In genomic region chr9:53770771-53771343, GRCm38 (mm10) we compare ENCODE assay signal across 8 mouse cellular contexts. TPM values are rescaled to one million over a fixed set of nuclear protein-coding genes. Genes with fewer than 3 reads are reported as not detected.
DNase-seq lines count a peak whose midpoint lies in the region; ATAC-seq and TF ChIP-seq lines count a peak whose summit lies in the region.
"Had no signal": no experiment of that assay in that cellular context is flagged by ENCODE, and none has a peak within 500 bp of the region (broad histone marks: within the 10 kb centered on the region; RNA-seq: fewer than 3 reads in every experiment).

No protein-coding gene starts in this region.

- no peak for DNase-seq in spleen, adult 2 months (ENCODE audit: low read depth in 1 of 2, low spot score in 2 of 2)
- DNase-seq in spleen, postnatal 4 days (ENCODE audit: low spot score in 2 of 2) = no peak
- no peak for DNase-seq in hindbrain, embryonic 10.5 days (ENCODE audit: low spot score)
- peak; percentile 18 for DNase-seq in urinary bladder, postnatal 25 days (ENCODE audit: low spot score)
- no peak for DNase-seq in cerebellum, adult 2 months

- 0 out of 2 replicates have a peak, but pooled peaks cover 2% of the 10 kb centered on the region for H3K27me3 ChIP-seq in spleen, adult 2 months (ENCODE audit: control insufficient read depth, insufficient read depth, low read length)
- H3K27me3 ChIP-seq in hindbrain, embryonic 10.5 days (ENCODE audit: insufficient read depth, poor library complexity, severe bottlenecking) = peaks cover 38% of the 10 kb centered on the region
- peaks cover 26% of the 10 kb centered on the region; the same call in 1 of the 2 replicates for H3K27me3 ChIP-seq in limb, embryonic 15.5 days
- H3K27me3 ChIP-seq in cerebellum, adult 2 months (ENCODE audit: control insufficient read depth, insufficient read depth, low read length) = no peaks in the 10 kb centered on the region

- H3K4me3 ChIP-seq in spleen, adult 2 months (ENCODE audit: extremely low read depth, insufficient read depth, insufficient read length) = peak overlapping the region; percentile 65; the same call in 1 of the 2 replicates
- H3K4me3 ChIP-seq in hindbrain, embryonic 10.5 days = peak overlapping the region; percentile 74
- peak overlapping the region; percentile 60 for H3K4me3 ChIP-seq in limb, embryonic 15.5 days
- no peak overlapping the region for H3K4me3 ChIP-seq in cerebellum, adult 2 months (replicated peaks; ENCODE audit: insufficient read depth, low read depth, low read length)
- H3K4me3 ChIP-seq: myocyte had no signal

- H3K27ac ChIP-seq in spleen, adult 2 months (ENCODE audit: insufficient read depth, low read length) = no peak overlapping the region
- H3K27ac ChIP-seq in hindbrain, embryonic 10.5 days = no peak overlapping the region
- no peak overlapping the region for H3K27ac ChIP-seq in limb, embryonic 15.5 days
- H3K27ac ChIP-seq in cerebellum, adult 2 months (ENCODE audit: insufficient read depth, low read length) = no peak overlapping the region

- no peaks in the 10 kb centered on the region for H3K36me3 ChIP-seq in spleen, adult 2 months (ENCODE audit: control insufficient read depth, insufficient read depth, low read length)
- H3K36me3 ChIP-seq in hindbrain, embryonic 10.5 days = no peaks in the 10 kb centered on the region
- H3K36me3 ChIP-seq in limb, embryonic 15.5 days = no peaks in the 10 kb centered on the region

- WGBS in spleen, adult 2 months = 30% methylated on average over 12 of the region's 12 CpGs
- 40% methylated on average over 12 of the region's 12 CpGs for WGBS in hindbrain, embryonic 10.5 days
- 34% methylated on average over 12 of the region's 12 CpGs for WGBS in limb, embryonic 15.5 days
- 71% methylated on average over 12 of the region's 12 CpGs for WGBS in cerebellum, adult 2 months

- H3K9ac ChIP-seq in limb, embryonic 15.5 days = peak overlapping the region; percentile 50; the same call in 1 of the 2 replicates

- peaks cover 4% of the 10 kb centered on the region; the same call in 1 of the 2 replicates for H3K4me1 ChIP-seq in spleen, adult 2 months (ENCODE audit: control insufficient read depth, insufficient read depth, insufficient read length)
- H3K4me1 ChIP-seq in hindbrain, embryonic 10.5 days (replicated peaks) = peaks cover 16% of the 10 kb centered on the region
- peaks cover 16% of the 10 kb centered on the region for H3K4me1 ChIP-seq in limb, embryonic 15.5 days
- H3K4me1 ChIP-seq in cerebellum, adult 2 months (ENCODE audit: control insufficient read depth, insufficient read depth, low read length) = no peaks in the 10 kb centered on the region

- TF ChIP-seq CTCF in spleen, adult 2 months (IDR thresholded peaks at IDR 0.05; ENCODE audit: extremely low read depth, insufficient read depth, insufficient read length, insufficient replicate concordance) = no peak
- no peak for TF ChIP-seq CTCF in cerebellum, adult 2 months (IDR thresholded peaks at IDR 0.05; ENCODE audit: borderline replicate concordance, insufficient read depth, low read depth, low read length)

- TF ChIP-seq POLR2A in spleen, adult 2 months (IDR thresholded peaks at IDR 0.05; ENCODE audit: low read depth, low read length) = no peak
- no peak for TF ChIP-seq POLR2A in cerebellum, adult 2 months (IDR thresholded peaks at IDR 0.05; ENCODE audit: borderline replicate concordance, insufficient read depth, low read length)

- H3K9me3 ChIP-seq in hindbrain, embryonic 10.5 days = peaks cover 6% of the 10 kb centered on the region; the same call in 1 of the 2 replicates
- no peaks in the 10 kb centered on the region for H3K9me3 ChIP-seq in limb, embryonic 15.5 days

- H3K4me2 ChIP-seq in limb, embryonic 15.5 days = peak overlapping the region; percentile 98

- no peak for ATAC-seq in limb, embryonic 15.5 days (ENCODE audit: insufficient number of reproducible peaks, low FRiP score, low TSS enrichment, low read depth)
- no peak for ATAC-seq in erythroblast, adult 5-6 weeks (replicated peaks; ENCODE audit: low FRiP score, poor library complexity, severe bottlenecking)

RNA-seq across cellular contexts. Expression of gene Slc35f2, which starts 0.5 kb away (rescaled TPM):
- polyA plus RNA-seq in spleen, adult 2 months (2012; rRNA removed) = 2.0 and 2.2 TPM in 2 replicates
- 3.4 and 3.7 TPM in 2 replicates for polyA plus RNA-seq in hindbrain, embryonic 10.5 days (2016; fragmentation: Nextera tagmentation; extraction: Ambion mirVana)
- polyA plus RNA-seq in limb, embryonic 15.5 days (2015; fragmentation: Nextera tagmentation; extraction: Ambion mirVana) = 5.2 and 5.6 TPM in 2 replicates
- 5.4 and 6.0 TPM in 2 replicates for polyA plus RNA-seq in cerebellum, adult 2 months (2012; rRNA removed)
- not detected in 2 replicates for total RNA-seq in erythroblast, adult 5-6 weeks (2015; ENCODE audit: low replicate concordance)
- not detected in 2 replicates for total RNA-seq in erythroblast, adult 5-6 weeks (2017; ENCODE audit: low replicate concordance)
